Mouse (Mus musculus): Measurements from ENCODE around the gene Abcc3.
A peak's percentile ranks its signal among the peaks of the same experiment; 100 is the strongest.

The Abcc3 gene

GRCm38 (mm10) chr11:94327693-94328643, 64.8 kb downstream of the Abcc3 start, which contains the start of gene Ankrd40:
Gene Ankrd40 (plus strand): TSS chr11:94328001.
- peak; percentile 90 for DNase-seq (ENCODE audit: low read depth, low spot score)

- DNase-seq (ENCODE audit: low read depth, low spot score), result no peak
Observed at GRCm38 (mm10) chr11:94326961-94327411, 65.8 kb downstream of the Abcc3 start.

GRCm38 (mm10) chr11:94324618-94325017, 68.2 kb downstream of the Abcc3 start:
- no peak for DNase-seq (ENCODE audit: low read depth, low spot score)

GRCm38 (mm10) chr11:94323271-94323925, 69.4 kb downstream of the Abcc3 start:
- DNase-seq (ENCODE audit: low read depth, low spot score), result no peak

- no peak for DNase-seq (ENCODE audit: low read depth, low spot score)
Observed at GRCm38 (mm10) chr11:94322636-94323035, 70.2 kb downstream of the Abcc3 start.

GRCm38 (mm10) chr11:94321931-94322400, 70.8 kb downstream of the Abcc3 start, which contains the start of gene Luc7l3:
Gene Luc7l3 (minus strand): TSS chr11:94321988.
- peak; percentile 79 for DNase-seq (ENCODE audit: low read depth, low spot score)

- DNase-seq (ENCODE audit: low read depth, low spot score), result no peak
Observed at GRCm38 (mm10) chr11:94320969-94321930, 71.5 kb downstream of the Abcc3 start.

- DNase-seq (ENCODE audit: low read depth, low spot score), result no peak
Observed at GRCm38 (mm10) chr11:94318056-94318455, 74.7 kb downstream of the Abcc3 start.

GRCm38 (mm10) chr11:94317515-94317914, 75.3 kb downstream of the Abcc3 start:
- no peak for DNase-seq (ENCODE audit: low read depth, low spot score)

GRCm38 (mm10) chr11:94317014-94317413, 75.8 kb downstream of the Abcc3 start:
- no peak for DNase-seq (ENCODE audit: low read depth, low spot score)

GRCm38 (mm10) chr11:94316528-94316927, 76.3 kb downstream of the Abcc3 start:
- no peak for DNase-seq (ENCODE audit: low read depth, low spot score)

GRCm38 (mm10) chr11:94315308-94315707, 77.5 kb downstream of the Abcc3 start:
- DNase-seq (ENCODE audit: low read depth, low spot score), result no peak

GRCm38 (mm10) chr11:94314098-94314652, 78.6 kb downstream of the Abcc3 start:
- DNase-seq (ENCODE audit: low read depth, low spot score), result no peak

- DNase-seq (ENCODE audit: low read depth, low spot score), result no peak
Observed at GRCm38 (mm10) chr11:94312733-94313132, 80.1 kb downstream of the Abcc3 start.

- DNase-seq (ENCODE audit: low read depth, low spot score), result no peak
Observed at GRCm38 (mm10) chr11:94294996-94295845, 97.6 kb downstream of the Abcc3 start.

Measured in retina, adult 2 months (tissue).